Mouse (Mus musculus) forelimb bud, embryonic 11.5 days (tissue): ENCODE measurements around the gene Scrn1.
A peak's percentile ranks its signal among the peaks of the same experiment; 100 is the strongest.

Source experiments
- DNase-seq: peaks from one replicate; pipeline ENCODE4 v3.0.0-alpha.2; 2012; ENCODE audit warnings: low read depth, low spot score

Scrn1 gene

GRCm38 (mm10) chr6:54566546-54566919 lies 244 bp upstream of the Scrn1 start:
- DNase-seq = no peak

DNA sequence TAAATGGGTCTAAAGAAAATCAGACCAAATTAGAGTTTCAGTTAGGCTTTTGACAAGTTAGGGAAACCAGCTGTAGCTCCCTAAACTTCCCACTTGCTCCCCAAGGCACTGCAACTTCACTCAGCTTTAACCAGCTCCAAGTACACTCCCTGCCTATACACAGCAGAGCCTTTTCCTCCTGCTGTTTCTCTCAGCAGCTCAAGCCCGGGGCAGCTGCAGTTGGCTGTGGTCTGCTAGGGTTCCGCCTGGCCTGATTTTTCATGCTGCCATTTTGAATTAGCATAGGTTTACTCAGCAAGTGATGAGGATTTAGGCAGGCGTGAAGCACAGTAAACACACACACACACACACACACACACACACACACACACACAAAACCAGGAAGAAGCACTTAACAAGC lies 1.3 kb downstream of the Scrn1 start:
- DNase-seq = no peak

DNA sequence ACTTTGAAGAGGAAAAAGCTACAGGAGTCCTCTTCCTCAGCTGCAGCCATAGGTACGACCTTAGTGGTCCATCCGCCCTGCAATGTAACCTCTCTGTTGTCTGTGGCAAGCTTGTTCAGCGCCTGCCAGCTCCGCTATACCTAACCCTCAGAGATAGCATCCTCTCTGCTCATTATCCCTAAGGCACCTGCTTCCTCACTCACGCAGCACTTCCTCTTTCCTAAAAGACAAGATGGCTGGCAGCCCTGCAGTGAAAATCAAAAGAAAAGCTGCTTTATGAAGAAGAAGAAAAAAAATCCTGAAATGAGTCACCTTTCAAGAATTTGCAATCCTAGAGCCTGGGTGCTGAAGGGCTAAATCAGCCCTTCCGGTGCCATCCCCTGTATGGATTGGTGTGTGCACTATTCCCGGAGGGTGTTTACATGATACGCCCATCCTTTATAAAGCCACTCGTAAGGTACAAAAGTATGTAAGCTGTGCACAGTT lies 1.7 kb downstream of the Scrn1 start:
- no peak for DNase-seq

DNA sequence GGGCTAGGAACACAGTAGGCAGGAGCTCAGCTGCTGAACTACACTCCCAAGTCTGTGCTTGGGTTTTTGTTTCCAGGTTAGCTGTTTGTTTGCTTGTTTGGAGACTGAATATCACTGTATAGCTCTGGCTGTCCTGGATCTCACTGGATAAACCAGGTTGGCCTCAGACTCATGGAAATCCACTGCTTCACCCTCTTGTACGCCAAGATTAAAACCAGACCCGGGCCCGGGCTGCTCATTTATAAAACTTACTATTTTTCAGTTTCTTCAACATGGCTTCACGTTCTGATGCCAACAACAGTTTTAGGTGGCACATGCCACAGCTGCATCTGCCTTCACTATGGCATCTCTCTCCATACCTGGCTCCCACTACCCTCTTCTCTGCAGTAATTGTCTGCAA lies 2.7 kb downstream of the Scrn1 start:
- DNase-seq = no peak

DNA sequence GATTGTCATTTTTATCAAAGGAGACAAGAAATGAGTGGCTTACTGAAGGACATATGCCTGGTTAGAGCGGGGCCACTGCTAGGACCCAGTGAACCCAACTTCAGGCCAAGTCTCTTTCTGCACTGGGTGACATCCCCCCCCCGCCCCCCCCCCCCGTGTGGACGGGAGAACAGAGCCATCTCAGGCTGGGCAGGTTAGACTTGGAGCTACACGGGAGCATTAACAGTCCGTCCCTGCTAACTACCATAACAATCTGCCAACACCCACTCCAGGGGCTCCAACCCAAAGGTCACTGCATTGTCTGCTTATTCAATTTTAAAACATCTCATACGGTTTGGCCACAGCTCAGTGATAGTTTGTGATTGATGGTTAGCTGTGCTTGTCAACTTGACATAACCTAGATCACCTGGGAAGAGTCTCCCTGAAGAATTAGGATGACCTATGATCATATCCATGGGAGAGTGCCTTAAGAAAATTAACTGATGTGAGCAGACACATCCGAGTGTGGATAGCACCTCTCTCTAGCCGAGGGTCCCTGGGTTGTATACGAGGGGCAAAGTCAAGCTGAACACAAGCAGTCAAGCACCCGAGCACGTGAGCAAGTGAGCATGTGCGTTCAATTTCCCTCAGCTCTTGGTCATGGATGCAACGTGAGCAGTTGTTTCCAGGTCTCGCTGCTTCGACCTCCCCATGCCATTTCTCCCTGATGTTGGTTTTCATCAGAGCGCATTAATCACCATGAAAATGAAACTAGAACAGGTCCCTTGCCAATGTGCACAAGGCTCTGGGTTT lies 4.1 kb downstream of the Scrn1 start:
- DNase-seq = no peak

- no peak for DNase-seq
Observed at GRCm38 (mm10) chr6:54558466-54558865, 7.8 kb downstream of the Scrn1 start.

GRCm38 (mm10) chr6:54557671-54558070 lies 8.6 kb downstream of the Scrn1 start:
- no peak for DNase-seq

GRCm38 (mm10) chr6:54555816-54556215 lies 10.5 kb downstream of the Scrn1 start:
- no peak for DNase-seq

- peak; percentile 40 for DNase-seq
Observed at GRCm38 (mm10) chr6:54554341-54555110, 11.8 kb downstream of the Scrn1 start.

- no peak for DNase-seq
Observed at GRCm38 (mm10) chr6:54553632-54554031, 12.7 kb downstream of the Scrn1 start.

GRCm38 (mm10) chr6:54552721-54553413 lies 13.4 kb downstream of the Scrn1 start:
- DNase-seq = no peak

- no peak for DNase-seq
Observed at GRCm38 (mm10) chr6:54550801-54551323, 15.4 kb downstream of the Scrn1 start.

DNA sequence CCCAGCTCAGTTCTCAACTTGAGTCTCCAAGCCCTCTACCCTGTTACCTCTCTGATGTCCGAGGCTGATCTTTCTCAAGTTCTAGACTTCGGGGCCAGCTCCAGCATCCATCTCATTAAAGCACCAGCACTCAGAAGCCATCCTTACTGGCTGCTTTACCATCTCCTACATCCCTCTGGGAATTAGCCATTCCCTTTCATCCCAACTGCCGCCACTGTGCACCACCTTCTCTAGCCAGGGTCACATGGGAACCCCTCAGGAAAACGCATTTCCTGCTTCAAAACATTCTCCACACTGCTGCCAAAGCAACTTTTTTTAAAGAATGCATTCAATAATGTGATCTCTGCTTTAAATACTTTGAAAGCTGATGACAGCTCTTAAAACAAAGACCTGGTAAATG lies 17.0 kb downstream of the Scrn1 start:
- DNase-seq = no peak

DNA sequence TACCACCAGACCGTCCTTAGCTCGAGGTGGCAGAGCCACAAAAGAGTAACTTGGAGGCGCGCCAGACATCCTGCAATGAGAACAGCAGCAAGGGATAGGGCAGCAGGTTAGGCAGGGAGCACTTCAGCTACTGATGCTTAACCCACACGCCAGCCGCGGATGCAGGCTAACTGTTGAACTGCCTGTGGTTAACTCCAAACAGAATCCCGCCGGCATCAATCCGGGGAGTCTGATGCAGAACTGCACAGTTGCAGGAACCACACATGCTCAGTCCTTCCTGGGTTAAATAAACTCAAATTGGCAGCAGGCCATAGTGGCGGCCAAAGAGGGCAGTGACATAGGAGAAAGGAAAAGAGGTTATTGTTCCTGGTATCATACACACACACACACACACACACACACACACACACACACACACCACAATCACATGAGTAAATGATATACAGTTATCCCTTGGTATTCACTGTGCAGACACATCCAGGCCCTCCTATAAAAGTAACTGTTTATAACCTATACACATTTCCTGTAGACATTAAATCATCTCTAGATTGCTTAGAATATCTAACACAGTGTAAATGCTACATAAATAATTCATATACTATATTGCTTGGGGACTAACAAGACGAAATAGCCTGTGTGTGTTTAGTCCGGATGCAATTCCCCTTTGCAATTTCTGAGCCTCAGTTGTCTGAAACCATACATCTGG lies 17.8 kb downstream of the Scrn1 start:
- no peak for DNase-seq

DNA sequence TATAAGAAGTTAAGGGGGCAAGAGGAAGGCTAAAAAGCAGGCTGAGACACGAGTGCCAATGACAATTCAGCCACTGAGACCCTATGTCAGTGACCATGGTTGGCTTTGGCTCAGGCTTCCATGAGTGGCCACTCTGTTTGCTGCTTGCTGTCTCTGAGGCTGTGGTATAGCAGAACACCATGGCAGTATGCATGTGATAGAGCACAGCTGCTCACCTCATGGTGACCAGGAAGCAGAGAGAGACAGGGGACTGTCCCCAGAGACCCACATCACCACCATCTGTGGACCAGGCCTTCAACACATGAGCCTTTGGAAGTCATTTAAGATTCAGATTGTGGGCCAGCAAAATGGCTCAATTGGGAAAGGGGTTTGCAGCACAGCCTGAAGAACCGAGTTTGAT lies 22.6 kb downstream of the Scrn1 start:
- DNase-seq = no peak

DNA sequence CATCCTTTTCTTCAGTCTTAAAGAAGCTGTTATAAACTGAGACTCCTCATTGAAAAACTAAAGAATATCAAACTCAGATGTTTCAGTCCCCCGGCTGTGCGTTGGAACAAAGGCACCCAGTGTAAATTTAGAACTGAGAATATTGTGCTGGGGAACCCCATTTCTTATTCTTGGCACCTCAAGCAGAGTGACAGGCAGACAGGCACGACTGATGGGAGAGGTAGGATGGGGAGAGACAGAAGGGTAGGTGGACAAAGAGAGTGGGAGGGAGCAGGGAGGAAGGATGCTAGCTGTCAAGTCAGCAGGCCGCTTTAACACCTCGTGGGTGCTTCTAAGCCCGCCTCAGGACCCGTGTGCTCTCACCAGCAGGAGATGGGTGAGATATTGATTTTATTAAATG lies 23.5 kb downstream of the Scrn1 start:
- DNase-seq = no peak

DNA sequence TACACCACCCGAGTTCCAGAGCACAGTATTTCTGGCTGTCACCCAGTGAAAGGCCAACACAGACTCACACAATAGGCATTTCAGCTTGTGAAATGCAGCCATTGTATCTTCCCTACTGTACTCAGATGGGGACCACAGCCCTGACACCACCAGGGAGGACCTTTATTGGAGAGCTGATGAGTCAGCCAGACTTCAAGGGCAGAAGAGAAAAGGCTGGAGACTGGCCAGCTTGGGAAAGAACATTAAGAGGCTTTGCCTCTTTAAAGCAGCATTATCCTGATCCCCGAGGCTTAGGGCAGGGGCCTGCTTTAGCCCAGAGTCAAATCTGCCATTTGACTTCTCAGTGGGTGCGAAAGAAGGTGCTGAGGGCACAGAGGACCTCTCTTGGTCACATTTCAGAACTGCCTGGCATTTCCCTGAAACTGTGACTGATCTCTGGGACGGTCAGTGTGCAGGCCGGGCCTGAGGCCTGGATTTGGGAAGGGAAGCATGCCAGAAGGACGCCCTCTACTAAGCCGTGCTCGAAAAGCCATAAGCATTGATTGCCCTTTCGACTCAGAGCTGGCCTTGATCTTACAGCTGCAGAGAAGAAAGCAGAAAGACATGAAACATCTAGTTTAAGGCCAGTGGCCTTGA lies 25.9 kb downstream of the Scrn1 start:
- DNase-seq = no peak

GRCm38 (mm10) chr6:54539396-54539795 lies 26.9 kb downstream of the Scrn1 start:
- DNase-seq = no peak

GRCm38 (mm10) chr6:54538773-54539173 lies 27.5 kb downstream of the Scrn1 start:
- no peak for DNase-seq

GRCm38 (mm10) chr6:54537053-54537452 lies 29.2 kb downstream of the Scrn1 start:
- no peak for DNase-seq

GRCm38 (mm10) chr6:54535485-54535884 lies 30.8 kb downstream of the Scrn1 start:
- no peak for DNase-seq
